In genomic region chr7:143739511-143740461, GRCm38 (mm10) we compare ENCODE assay signal across 8 mouse cellular contexts. TPM values are rescaled to one million over a fixed set of nuclear protein-coding genes. Genes with fewer than 3 reads are reported as not detected.
DNase-seq lines count a peak whose midpoint lies in the region; ATAC-seq lines count a peak whose summit lies in the region.

No protein-coding gene starts in this region.

- H3K4me3 ChIP-seq in forebrain, embryonic 14.5 days (ENCODE audit: low read depth, low read length) = peak overlapping the region; percentile 62
- H3K4me3 ChIP-seq in neural tube, embryonic 15.5 days (replicated peaks) = peak overlapping the region; percentile 65

- peak overlapping the region; percentile 90 for H3K9ac ChIP-seq in forebrain, embryonic 14.5 days (ENCODE audit: low read length)
- peak overlapping the region; percentile 83 for H3K9ac ChIP-seq in neural tube, embryonic 15.5 days (replicated peaks)

- H3K9me3 ChIP-seq in forebrain, embryonic 14.5 days (replicated peaks; ENCODE audit: control insufficient read depth, low read length) = no peaks in the 10 kb centered on the region
- H3K9me3 ChIP-seq in neural tube, embryonic 15.5 days (replicated peaks) = no peaks in the 10 kb centered on the region

- intact Hi-C loops in heart, postnatal 10 days (cut with DNase I) = no loop called here

- no peaks in the 10 kb centered on the region for H3K36me3 ChIP-seq in forebrain, embryonic 14.5 days (ENCODE audit: control insufficient read depth, insufficient read depth, low read length)
- 0 out of 2 replicates have a peak, but pooled peaks cover 2% of the 10 kb centered on the region for H3K36me3 ChIP-seq in neural tube, embryonic 15.5 days

- peak overlapping the region; percentile 73 for H3K27ac ChIP-seq in forebrain, embryonic 14.5 days (ENCODE audit: low read depth, low read length)
- H3K27ac ChIP-seq in neural tube, embryonic 15.5 days (replicated peaks) = peak overlapping the region; percentile 63

- H3K4me2 ChIP-seq in forebrain, embryonic 14.5 days (ENCODE audit: low read length) = peak overlapping the region; percentile 86
- peak overlapping the region; percentile 85 for H3K4me2 ChIP-seq in neural tube, embryonic 15.5 days

- peaks cover 11% of the 10 kb centered on the region for H3K4me1 ChIP-seq in forebrain, embryonic 14.5 days (ENCODE audit: control insufficient read depth, insufficient read depth, low read length)
- peaks cover 40% of the 10 kb centered on the region for H3K4me1 ChIP-seq in neural tube, embryonic 15.5 days

- WGBS in forebrain, embryonic 14.5 days = 6% methylated on average over 37 of the region's 38 CpGs
- 4% methylated on average over 38 of the region's 38 CpGs for WGBS in neural tube, embryonic 15.5 days

- 0 out of 2 replicates have a peak, but pooled peaks cover 2% of the 10 kb centered on the region for H3K27me3 ChIP-seq in forebrain, embryonic 14.5 days (replicated peaks; ENCODE audit: control insufficient read depth, insufficient read depth, low read length)
- H3K27me3 ChIP-seq in neural tube, embryonic 15.5 days (replicated peaks) = 0 out of 2 replicates have a peak, but pooled peaks cover 4% of the 10 kb centered on the region

- DNase-seq in CD4-positive, CD25-positive, alpha-beta regulatory T cell, adult 2 months (ENCODE audit: low read depth, low spot score) = peak; percentile 78
- DNase-seq in adrenal gland, postnatal 4 days (ENCODE audit: low spot score in 2 of 2) = peak; percentile 63 to 72
- peak; percentile 85 for DNase-seq in forebrain, embryonic 14.5 days (ENCODE audit: low spot score)
- peak; percentile 91 to 92 for DNase-seq in heart, postnatal 10 days
- peak; percentile 90 to 91 for DNase-seq in kidney, postnatal 36 days
- DNase-seq in lung, adult 18-20 months = peak; percentile 89 to 91
- peak; percentile 63 for DNase-seq in thymus, postnatal 0 days (ENCODE audit: low spot score)

- peak; percentile 91 for ATAC-seq in forebrain, embryonic 14.5 days
- ATAC-seq in neural tube, embryonic 15.5 days (ENCODE audit: low FRiP score) = peak; percentile 88

RNA-seq across cellular contexts. Expression of gene Osbpl5, which starts 17.0 kb away (rescaled TPM):
- total RNA-seq in adrenal gland, postnatal 4 days (2021) = 10 to 100 TPM; 42.3 to 50.7 TPM
- polyA plus RNA-seq in forebrain, embryonic 14.5 days (2014; fragmentation: Nextera tagmentation; extraction: Ambion mirVana) = 25.8 and 29.4 TPM in 2 replicates
- 10 to 100 TPM; 28.7 to 32.2 TPM for total RNA-seq in heart, postnatal 10 days (2021)
- 37.2 and 37.5 TPM in 2 replicates for polyA plus RNA-seq in neural tube, embryonic 15.5 days (2015; fragmentation: Nextera tagmentation; extraction: Ambion mirVana)
- 6.5 and 6.6 TPM in 2 replicates for polyA plus RNA-seq in thymus, postnatal 0 days (2015; fragmentation: Nextera tagmentation; extraction: Ambion mirVana)

RNA-seq across cellular contexts. Expression of gene Mrgprg, which starts 27.0 kb away (rescaled TPM):
- total RNA-seq in adrenal gland, postnatal 4 days (2021) = not detected
- polyA plus RNA-seq in forebrain, embryonic 14.5 days (2014; fragmentation: Nextera tagmentation; extraction: Ambion mirVana) = not detected in 2 replicates
- not detected for total RNA-seq in heart, postnatal 10 days (2021)
- polyA plus RNA-seq in neural tube, embryonic 15.5 days (2015; fragmentation: Nextera tagmentation; extraction: Ambion mirVana) = not detected in 2 replicates
- 0.27 and 0.31 TPM in 2 replicates for polyA plus RNA-seq in thymus, postnatal 0 days (2015; fragmentation: Nextera tagmentation; extraction: Ambion mirVana)

RNA-seq across cellular contexts. Expression of gene Mrgpre, which starts 44.5 kb away (rescaled TPM):
- total RNA-seq in adrenal gland, postnatal 4 days (2021) = 1 to 10 TPM; 3.0 to 3.4 TPM
- 2.6 and 3.6 TPM in 2 replicates for polyA plus RNA-seq in forebrain, embryonic 14.5 days (2014; fragmentation: Nextera tagmentation; extraction: Ambion mirVana)
- total RNA-seq in heart, postnatal 10 days (2021) = 1 to 10 TPM; 1.8 to 2.3 TPM
- 7.9 and 9.6 TPM in 2 replicates for polyA plus RNA-seq in neural tube, embryonic 15.5 days (2015; fragmentation: Nextera tagmentation; extraction: Ambion mirVana)
- polyA plus RNA-seq in thymus, postnatal 0 days (2015; fragmentation: Nextera tagmentation; extraction: Ambion mirVana) = 1.5 and 1.7 TPM in 2 replicates

RNA-seq across cellular contexts. Expression of gene Tnfrsf23, which starts 54.1 kb away (rescaled TPM):
- 1 to 10 TPM; 3.5 to 4.2 TPM for total RNA-seq in adrenal gland, postnatal 4 days (2021)
- 0.24 and 0.56 TPM in 2 replicates for polyA plus RNA-seq in forebrain, embryonic 14.5 days (2014; fragmentation: Nextera tagmentation; extraction: Ambion mirVana)
- 1 to 10 TPM; 2.4 to 2.6 TPM for total RNA-seq in heart, postnatal 10 days (2021)
- 0.93 and 1.4 TPM in 2 replicates for polyA plus RNA-seq in neural tube, embryonic 15.5 days (2015; fragmentation: Nextera tagmentation; extraction: Ambion mirVana)
- polyA plus RNA-seq in thymus, postnatal 0 days (2015; fragmentation: Nextera tagmentation; extraction: Ambion mirVana) = 1.9 and 2.4 TPM in 2 replicates

Comparison
In these comparisons a context has a peak if more than half of its experiments do, and no peak if none do; other contexts are left out.
1. Peak in every context shown above with its lines: DNase-seq, ATAC-seq, H3K4me3 ChIP-seq and H3K27ac ChIP-seq.